Mouse (Mus musculus) induced T-regulatory cell, adult 2 months (primary cell): ENCODE results near the gene Nfe2l3.
"Not testable (repeated sequence)": the region's sequence is repeated elsewhere in the genome, so short reads cannot be mapped to it uniquely, and the experiment has no call there.

Experiments
- DNase-seq: peaks from one replicate; pipeline ENCODE4 v3.0.0-alpha.2; 2012; ENCODE audit warnings: low read depth

The Nfe2l3 gene

DNA sequence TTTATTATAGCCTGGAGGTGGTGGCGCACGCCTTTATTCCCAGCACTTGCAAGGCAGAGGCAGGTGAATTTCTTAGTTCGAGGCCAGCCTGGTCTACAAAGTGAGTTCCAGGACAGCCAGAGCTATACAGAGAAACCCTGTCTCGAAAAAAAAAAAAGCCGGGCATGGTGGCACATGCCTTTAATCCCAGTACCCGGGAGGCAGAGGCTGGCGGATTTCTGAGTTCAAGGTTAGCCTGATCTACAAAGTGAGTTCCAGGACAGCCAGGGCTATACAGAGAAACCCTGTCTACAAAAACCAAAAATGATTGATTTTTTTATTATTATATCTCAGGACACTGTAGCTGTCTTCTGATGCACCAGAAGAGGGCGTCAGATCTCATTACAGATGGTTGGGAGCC, 52.1 kb downstream of the Nfe2l3 start:
- DNase-seq, result not testable (repeated sequence)

DNA sequence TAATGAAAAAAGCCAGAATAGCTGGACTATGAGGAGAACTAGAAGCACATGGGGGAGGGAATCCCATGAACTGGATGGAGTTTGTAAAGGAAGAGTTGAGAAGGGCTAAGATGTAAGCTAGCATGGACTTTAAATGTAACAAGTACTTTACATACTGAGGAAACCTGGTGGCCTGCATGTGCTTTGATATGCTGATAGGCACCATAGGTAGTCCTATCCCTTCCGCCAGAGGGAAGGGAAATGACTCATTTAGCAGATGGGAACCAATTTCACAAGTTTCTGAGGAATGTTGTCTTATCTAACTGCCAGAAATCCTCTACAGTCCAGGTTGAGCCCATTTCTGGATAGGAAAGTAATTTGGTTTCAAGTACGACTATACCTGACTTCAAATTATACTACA, 53.2 kb downstream of the Nfe2l3 start:
- DNase-seq, result no peak

- DNase-seq, result no peak
These were observed 53.7 kb downstream of the Nfe2l3 start for GRCm38 (mm10) chr6:51486076-51486710.

DNA sequence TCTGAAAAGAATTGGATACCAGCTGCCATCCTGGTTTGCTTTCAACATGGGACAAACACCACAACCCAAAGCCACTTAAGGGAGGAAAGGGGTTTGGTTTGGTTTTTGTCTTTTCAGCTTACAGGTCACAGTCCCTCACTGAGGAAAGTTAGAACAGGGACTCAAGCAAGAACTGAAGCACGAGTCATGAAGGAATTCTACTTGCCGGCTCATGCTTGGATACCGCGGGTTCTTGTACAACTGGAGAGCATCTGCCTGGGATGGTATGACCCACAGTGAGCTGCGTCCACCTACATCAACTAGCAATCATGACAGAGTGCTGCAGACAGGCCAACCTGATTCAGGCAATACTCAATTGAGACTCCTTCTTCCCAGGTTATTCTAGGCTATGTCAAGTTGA, 54.3 kb downstream of the Nfe2l3 start:
- no peak for DNase-seq

- no peak for DNase-seq
These were observed 57.3 kb downstream of the Nfe2l3 start for GRCm38 (mm10) chr6:51489787-51490186.

GRCm38 (mm10) chr6:51497321-51498111, 65.0 kb downstream of the Nfe2l3 start:
- no peak for DNase-seq

GRCm38 (mm10) chr6:51505671-51506070, 73.2 kb downstream of the Nfe2l3 start:
- no peak for DNase-seq

GRCm38 (mm10) chr6:51507556-51507955, 75.1 kb downstream of the Nfe2l3 start:
- DNase-seq, result no peak
